Mouse (Mus musculus): ENCODE measurements around the gene Trmt10a. TPM values are rescaled to one million over a fixed set of nuclear protein-coding genes. Genes with fewer than 3 reads are reported as not detected.

Trmt10a gene
- 1 to 10 TPM; 6.5 to 7.7 TPM for total RNA-seq (2021)
- long read RNA-seq, experiment 1, full-length matches to known transcripts, result 3 of 14 reads
- long read RNA-seq, experiment 1, partial matches to known transcripts, result 0 of 14 reads
- long read RNA-seq, experiment 1, other reads (novel, unspliced or antisense), result 11 of 14 reads
- long read RNA-seq, experiment 2, full-length matches to known transcripts, result 1 of 11 reads
- long read RNA-seq, experiment 2, partial matches to known transcripts, result 0 of 11 reads
- long read RNA-seq, experiment 2, other reads (novel, unspliced or antisense), result 10 of 11 reads

DNA sequence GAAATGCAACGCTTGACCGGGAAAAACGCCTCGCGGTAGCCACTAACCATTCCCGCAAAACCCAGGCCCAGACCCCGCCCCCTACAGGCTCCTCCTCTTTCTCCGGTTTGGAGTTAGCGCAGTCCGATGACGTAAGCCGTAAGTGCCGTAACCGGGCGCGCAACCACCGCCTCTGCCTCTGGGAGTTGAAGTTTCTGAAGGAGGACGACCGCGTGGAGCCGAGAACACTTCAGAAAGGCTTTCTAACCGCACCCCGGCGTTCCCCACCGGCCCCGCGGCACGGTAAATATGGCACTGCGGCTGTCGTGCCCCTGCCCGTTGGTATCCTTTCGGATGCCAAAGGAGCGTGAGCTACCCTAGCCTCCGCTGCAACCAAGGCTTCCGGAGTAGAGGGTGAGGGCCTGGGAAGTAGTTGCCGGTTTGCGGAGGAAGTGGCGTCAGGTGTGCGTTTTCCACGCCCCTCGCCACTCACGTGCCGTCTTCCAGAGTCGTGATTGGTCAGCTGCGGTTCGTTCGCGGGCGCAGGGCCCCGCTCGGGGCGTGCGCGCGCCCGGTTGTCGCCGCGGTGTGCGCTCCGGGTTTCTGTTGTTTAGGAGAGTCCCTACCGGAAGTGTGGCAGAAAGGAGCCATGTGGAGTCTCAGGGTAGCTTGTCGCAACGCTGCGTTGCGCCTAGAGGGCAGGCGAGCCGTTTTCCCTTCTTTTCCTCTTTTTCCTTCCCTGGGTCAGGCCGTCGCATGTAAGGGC, at the start of gene Trmt10a:
TSS of gene Trmt10a (plus strand) at position 134 of the 745 bp plus-strand sequence.
- peak; percentile 98 for DNase-seq (ENCODE audit: low spot score in 2 of 2)
- intact Hi-C loops (cut with DNase I), result loop anchor here (1.0 to 5.0 kb wide), 5 partner anchors 66 to 365 kb away; partner anchors contain the start of gene Lamtor3

DNA sequence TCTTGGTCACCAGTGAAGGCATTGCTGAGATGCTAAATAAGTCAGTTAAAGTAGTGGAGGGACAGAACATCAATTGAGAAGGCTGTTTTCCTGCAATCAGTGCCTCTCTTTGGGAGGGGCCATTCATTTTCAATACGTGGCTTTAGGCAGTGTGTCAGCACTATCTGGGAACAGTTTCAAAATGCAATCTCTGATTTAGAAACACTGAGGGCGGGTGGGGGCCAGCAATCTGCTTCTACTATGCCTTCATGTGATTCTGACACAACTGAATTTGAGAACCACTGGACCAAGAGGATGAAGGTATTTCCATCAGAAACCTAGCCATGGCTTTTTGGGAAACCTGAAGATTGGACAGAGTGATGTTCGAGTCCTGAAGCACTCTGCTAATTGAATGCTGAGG, 47.9 kb upstream of the Trmt10a start:
- peak; percentile 56 to 69 for DNase-seq (ENCODE audit: low spot score in 2 of 2)
- intact Hi-C loops (cut with DNase I), result no loop called here

DNA sequence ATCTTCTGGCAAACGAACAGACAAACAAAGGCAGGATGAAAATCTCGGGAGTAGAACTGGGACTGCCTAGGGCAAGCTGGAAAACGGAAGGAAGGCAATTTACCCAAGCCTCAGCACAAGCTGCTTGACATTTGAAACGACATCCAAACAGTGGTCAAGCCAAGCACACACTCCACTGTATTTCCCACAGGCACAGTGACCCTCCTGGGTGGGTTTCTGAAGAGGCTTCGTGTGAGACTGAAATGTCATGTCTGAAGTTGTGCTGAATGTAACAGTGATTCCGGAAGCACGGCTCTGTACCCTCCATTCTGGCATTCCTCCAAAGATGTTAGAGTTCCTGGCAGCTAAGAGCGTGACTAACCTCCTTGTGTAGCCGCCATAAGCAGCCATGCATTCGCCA, 47.5 kb upstream of the Trmt10a start:
- no peak for DNase-seq (ENCODE audit: low spot score in 2 of 2)
- intact Hi-C loops (cut with DNase I), result no loop called here

DNA sequence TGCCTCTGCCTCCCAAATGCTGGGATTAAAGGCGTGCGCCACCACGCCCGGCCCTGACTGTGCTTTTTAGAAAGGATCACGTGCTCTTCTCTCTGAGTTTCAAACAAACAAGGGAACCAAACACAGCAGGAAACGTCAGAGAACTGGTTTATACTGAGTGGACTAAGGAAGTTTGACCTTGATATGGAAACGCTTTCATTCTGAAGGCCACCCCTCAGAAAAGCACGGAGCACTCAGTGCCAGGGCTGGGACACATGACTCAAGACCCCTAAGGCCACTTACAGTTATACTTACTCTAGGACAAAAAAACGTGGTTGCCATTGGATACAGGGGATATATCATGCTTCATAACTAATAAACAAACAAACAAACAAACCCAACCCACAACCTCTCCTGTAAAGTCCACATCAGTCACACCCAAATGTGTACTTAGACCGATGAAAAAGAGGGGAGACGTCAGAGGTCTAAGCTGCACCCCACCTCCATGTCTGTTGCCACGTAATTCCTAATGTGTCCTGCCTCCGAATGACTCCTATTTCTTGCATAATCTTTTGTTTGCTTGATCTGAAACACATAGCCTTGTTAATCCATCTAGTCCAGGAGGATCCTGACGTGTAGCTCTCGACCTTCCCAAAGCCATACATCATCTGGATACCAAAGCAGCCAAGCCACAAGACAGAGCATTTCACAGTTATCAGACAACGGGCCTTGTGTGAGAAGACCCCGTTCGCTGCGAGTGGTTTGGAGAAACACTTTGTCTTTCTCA, 46.8 kb upstream of the Trmt10a start:
- intact Hi-C loops (cut with DNase I), result no loop called here
- no peak for DNase-seq (ENCODE audit: low spot score in 2 of 2)

DNA sequence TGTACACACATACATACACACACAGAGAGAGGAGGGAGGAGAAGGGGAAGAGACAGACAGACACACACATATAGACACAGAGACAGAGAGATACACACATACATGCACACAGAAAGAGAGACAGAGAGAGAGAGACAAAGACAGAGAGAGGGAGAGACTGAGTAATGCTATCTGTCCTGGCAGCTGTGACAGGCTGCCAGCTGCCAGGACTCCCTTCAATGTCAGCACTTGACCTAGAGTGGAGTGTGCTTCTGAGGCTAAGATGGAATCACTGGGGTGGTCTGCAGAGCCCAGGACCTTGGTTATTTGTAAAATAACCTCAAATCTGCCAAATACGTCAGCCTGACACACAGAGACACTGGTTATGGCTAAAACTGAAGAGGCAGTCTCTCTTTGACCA, 45.5 kb upstream of the Trmt10a start:
- no peak for DNase-seq (ENCODE audit: low spot score in 2 of 2)
- intact Hi-C loops (cut with DNase I), result no loop called here

- DNase-seq (ENCODE audit: low spot score in 2 of 2), result no peak
- intact Hi-C loops (cut with DNase I), result no loop called here
Measured at GRCm38 (mm10) chr3:138101936-138102335, 41.3 kb upstream of the Trmt10a start.

DNA sequence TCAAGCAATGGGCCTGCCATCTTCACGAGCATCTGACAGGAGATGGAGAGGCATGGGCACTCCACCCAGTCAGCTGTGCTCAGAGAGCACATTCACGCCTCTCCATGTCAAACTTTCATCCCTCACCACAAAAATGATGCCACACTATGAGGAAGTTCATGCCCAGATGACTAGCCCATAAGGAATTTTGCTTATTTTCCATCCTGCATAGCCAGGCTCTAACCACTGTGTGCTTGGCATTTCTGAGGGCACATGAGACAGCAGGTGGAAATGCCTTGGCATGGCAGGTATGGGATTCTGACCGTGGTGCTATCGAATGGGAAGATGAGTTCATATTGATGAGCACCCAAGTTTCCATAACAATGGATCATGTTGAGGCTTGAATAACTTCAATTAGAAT, 39.6 kb upstream of the Trmt10a start:
- intact Hi-C loops (cut with DNase I), result no loop called here
- no peak for DNase-seq (ENCODE audit: low spot score in 2 of 2)

GRCm38 (mm10) chr3:138105056-138105455, 38.2 kb upstream of the Trmt10a start:
- no peak for DNase-seq (ENCODE audit: low spot score in 2 of 2)
- intact Hi-C loops (cut with DNase I), result no loop called here

- DNase-seq (ENCODE audit: low spot score in 2 of 2), result no peak
- intact Hi-C loops (cut with DNase I), result no loop called here
Measured at GRCm38 (mm10) chr3:138106887-138107286, 36.4 kb upstream of the Trmt10a start.

- intact Hi-C loops (cut with DNase I), result no loop called here
- DNase-seq (ENCODE audit: low spot score in 2 of 2), result no peak
Measured at GRCm38 (mm10) chr3:138110910-138111782, 32.1 kb upstream of the Trmt10a start.

DNA sequence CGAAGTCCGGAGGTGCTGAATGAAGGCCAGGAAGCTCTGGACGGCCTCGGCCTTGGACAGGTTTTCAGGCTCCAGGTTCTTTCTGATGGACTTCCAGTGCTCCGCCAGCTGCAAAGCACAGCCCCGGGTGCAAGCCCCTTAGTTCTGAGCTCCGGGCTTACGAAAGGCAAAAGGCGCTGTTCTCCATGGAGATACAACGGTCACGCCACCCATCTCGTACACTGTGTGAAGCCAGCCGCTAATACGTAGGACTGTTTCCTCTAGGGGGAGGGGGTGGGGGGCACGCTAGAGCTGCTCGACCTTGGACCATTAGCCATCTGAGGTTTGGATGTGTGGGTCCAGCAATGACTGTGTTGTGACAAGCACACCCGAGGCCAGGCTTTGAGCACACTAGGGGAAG, 29.1 kb upstream of the Trmt10a start:
- intact Hi-C loops (cut with DNase I), result no loop called here
- no peak for DNase-seq (ENCODE audit: low spot score in 2 of 2)

- DNase-seq (ENCODE audit: low spot score in 2 of 2), result no peak
- intact Hi-C loops (cut with DNase I), result no loop called here
Measured at GRCm38 (mm10) chr3:138116871-138117270, 26.4 kb upstream of the Trmt10a start.

DNA sequence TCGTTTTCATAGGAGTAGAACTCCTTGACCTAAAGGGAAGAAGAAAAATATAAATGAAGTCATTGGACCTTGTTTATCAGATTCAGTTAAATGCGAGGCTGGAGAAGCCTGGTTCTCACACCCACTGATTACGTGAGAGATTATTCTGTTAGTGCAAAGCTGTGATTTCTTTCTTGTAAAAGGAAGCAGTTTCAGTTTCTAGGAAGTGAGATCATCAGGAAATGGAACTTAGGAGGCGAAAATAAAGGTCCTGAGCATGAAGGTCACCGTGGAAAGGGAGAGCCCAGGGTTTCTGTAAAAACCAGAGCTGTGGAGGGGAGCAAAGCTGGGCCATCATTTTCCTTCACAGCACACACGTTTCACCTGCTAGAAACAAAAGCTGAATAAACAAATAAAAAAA, 24.9 kb upstream of the Trmt10a start:
- DNase-seq (ENCODE audit: low spot score in 2 of 2), result no peak
- intact Hi-C loops (cut with DNase I), result no loop called here

DNA sequence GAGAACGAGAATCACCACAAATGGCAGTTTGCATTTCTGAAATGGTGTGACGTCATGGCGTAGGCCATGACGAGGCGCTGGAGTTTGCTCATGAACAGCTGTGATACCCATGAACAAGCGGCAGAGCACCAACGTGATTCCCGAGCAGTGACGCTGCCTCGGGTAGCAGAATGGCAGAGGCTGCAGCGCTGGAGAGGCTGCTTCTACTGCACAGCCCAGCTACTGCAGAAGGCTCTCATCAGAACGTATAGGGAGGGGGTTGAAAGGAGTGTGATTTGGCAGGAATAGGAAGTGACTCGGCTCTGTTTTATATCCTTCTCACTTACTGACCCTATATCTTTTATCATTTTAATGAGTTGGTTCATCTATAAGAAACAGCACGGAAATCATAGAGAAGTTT, 24.4 kb upstream of the Trmt10a start:
- intact Hi-C loops (cut with DNase I), result no loop called here
- no peak for DNase-seq (ENCODE audit: low spot score in 2 of 2)

- DNase-seq (ENCODE audit: low spot score in 2 of 2), result no peak
- intact Hi-C loops (cut with DNase I), result no loop called here
Measured at GRCm38 (mm10) chr3:138119444-138120105, 23.7 kb upstream of the Trmt10a start.

DNA sequence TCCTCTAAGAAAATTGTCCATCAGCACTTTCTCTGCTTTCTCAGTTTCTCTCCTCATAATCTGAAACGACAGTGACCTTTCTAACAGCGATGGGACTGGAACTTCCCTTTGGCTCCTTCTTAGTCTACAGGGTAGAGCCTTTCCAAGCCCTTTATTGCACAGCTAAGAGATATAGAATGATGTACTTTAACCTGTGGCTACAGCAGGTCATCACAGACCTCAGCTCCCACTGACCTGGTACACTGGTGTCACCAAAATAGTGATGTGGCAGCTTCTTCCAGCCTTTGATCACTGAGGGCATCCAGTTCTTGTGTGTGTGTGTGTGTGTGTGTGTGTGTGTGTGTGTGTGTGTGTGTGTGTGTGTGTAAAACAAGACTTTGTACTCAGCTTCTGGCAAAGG, 21.8 kb upstream of the Trmt10a start:
- no peak for DNase-seq (ENCODE audit: low spot score in 2 of 2)
- intact Hi-C loops (cut with DNase I), result no loop called here

DNA sequence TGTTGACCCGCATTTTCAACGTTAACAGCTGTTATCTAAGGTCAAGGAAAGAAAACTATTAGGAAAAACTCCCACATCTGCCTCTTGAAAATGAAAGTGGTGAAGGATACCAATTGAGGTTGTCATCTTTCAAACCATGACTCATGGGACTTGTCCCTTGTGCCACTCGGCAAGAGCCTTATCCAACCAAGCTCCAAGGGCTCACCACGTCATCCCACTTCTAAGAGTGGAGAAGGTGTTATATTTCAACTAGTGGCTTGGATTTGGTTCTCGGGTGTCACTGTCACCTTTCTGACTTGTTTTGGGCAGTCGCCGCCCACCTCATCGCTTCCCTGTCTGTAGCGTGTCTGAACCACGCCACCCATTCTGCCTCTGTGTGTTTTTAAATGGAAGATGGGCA, 19.4 kb upstream of the Trmt10a start:
- intact Hi-C loops (cut with DNase I), result no loop called here
- no peak for DNase-seq (ENCODE audit: low spot score in 2 of 2)

- intact Hi-C loops (cut with DNase I), result no loop called here
- no peak for DNase-seq (ENCODE audit: low spot score in 2 of 2)
Measured at GRCm38 (mm10) chr3:138129110-138129509, 14.1 kb upstream of the Trmt10a start.

- intact Hi-C loops (cut with DNase I), result no loop called here
- no peak for DNase-seq (ENCODE audit: low spot score in 2 of 2)
Measured at GRCm38 (mm10) chr3:138130692-138131091, 12.6 kb upstream of the Trmt10a start.
